Mouse (Mus musculus): Measurements from ENCODE around the gene Cga.

DNA sequence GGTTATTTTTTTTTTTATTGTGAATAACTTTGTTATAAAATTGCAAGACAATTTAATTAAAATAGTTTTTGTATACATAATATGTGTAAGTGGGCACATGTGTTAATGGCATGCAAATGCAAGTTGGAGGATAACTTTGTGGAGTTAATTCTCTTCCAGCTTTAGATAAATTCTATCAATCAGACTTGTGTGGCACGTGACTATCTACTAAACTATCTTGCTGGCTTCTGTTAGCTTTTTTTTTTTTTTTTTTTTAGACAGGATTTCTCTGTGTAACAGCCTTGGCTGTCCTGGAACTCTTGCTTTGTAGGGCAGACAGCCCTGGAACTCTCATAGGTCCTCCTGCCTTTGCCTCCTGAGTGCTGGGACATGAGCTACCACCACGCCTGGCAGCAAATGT is 4.9 kb downstream of the Cga start:
- TF ChIP-seq FLI1 (IDR thresholded peaks at IDR 0.05; ENCODE audit: low read length) (no peak), GATA1 (IDR thresholded peaks at IDR 0.05; ENCODE audit: borderline replicate concordance, low read length) (no peak)
